Mouse (Mus musculus) megakaryocyte progenitor cell, adult 5-6 weeks (primary cell): ENCODE results near the gene Aplp2. TPM values are rescaled to one million over a fixed set of nuclear protein-coding genes. Genes with fewer than 3 reads are reported as not detected.

Experiments
- ATAC-seq: replicated peaks from 2 replicates; pipeline ENCODE4 v1.8.0; 2016; ENCODE audit warnings: mild to moderate bottlenecking, moderate TSS enrichment, inconsistent platforms; ENCODE audit not compliant: poor library complexity
- total RNA-seq, 2 experiments: library from RNA; stranded (forward) in 1 of 2; stranded (reverse) in 1 of 2; fragments of 157-497, 149-512 nt in 1 of 2; fragments of 200-1000 nt in 1 of 2; gene quantifications; 2 replicates each; pipeline versions ENCODE4 v1.2.3 to v1.2.4; 2015 to 2017

Aplp2 gene
- total RNA-seq, 2 experiments from 2014 or later = 36.9 to 54.0 TPM

- ATAC-seq = peak; percentile 66
These were observed 81.7 kb downstream of the Aplp2 start for GRCm38 (mm10) chr9:31129956-31130355.

GRCm38 (mm10) chr9:31127876-31128465, 83.6 kb downstream of the Aplp2 start:
- ATAC-seq = peak; percentile 52

- no peak for ATAC-seq
These were observed 85.5 kb downstream of the Aplp2 start for GRCm38 (mm10) chr9:31126079-31126478.

- ATAC-seq = no peak
These were observed 89.1 kb downstream of the Aplp2 start for GRCm38 (mm10) chr9:31122464-31123030.

DNA sequence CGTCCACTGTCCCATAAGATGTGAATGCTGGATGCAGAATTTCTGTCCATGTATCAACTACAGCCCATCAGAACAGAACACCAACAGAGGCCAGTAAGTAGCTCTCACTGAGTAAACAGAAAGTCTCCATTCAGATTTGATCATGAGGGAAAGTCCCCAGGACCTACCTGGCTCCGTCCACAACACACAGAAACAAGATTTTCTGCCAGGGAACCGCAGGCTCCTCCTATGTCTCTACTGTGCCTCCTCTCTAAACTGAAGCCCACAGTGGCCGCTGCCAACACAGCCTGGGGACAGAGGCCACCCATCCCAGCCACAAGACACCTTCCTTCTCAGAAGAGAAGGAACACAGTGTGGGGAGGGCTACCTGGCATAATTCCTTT, 91.1 kb downstream of the Aplp2 start:
- ATAC-seq = no peak

GRCm38 (mm10) chr9:31119882-31120532, 91.6 kb downstream of the Aplp2 start:
- ATAC-seq = no peak

- ATAC-seq = no peak
These were observed 92.2 kb downstream of the Aplp2 start for GRCm38 (mm10) chr9:31119405-31119804.

GRCm38 (mm10) chr9:31118520-31119298, 92.9 kb downstream of the Aplp2 start:
- peak; percentile 34; the same call in 1 of the 2 replicates for ATAC-seq

- no peak for ATAC-seq
These were observed 94.1 kb downstream of the Aplp2 start for GRCm38 (mm10) chr9:31117488-31117887.

GRCm38 (mm10) chr9:31117088-31117487, 94.5 kb downstream of the Aplp2 start:
- no peak for ATAC-seq

- no peak for ATAC-seq
These were observed 96.0 kb downstream of the Aplp2 start for GRCm38 (mm10) chr9:31115586-31115985.

GRCm38 (mm10) chr9:31108464-31108863, 103.2 kb downstream of the Aplp2 start:
- ATAC-seq = no peak

Other genes starting within 250 kb of the Aplp2 start
- gene Zbtb44, start 181.2 kb downstream of the Aplp2 start, total RNA-seq (2015) = 52.5 and 57.9 TPM in 2 replicates
- gene Zbtb44, start 181.2 kb downstream of the Aplp2 start, total RNA-seq (2017) = 27.0 and 27.4 TPM in 2 replicates
- 3.0 and 3.2 TPM in 2 replicates for gene St14, start 80.0 kb downstream of the Aplp2 start, total RNA-seq (2015)
- gene St14, start 80.0 kb downstream of the Aplp2 start, total RNA-seq (2017) = 8.0 and 15.9 TPM in 2 replicates
- 8.9 and 11.7 TPM in 2 replicates for gene Prdm10, start 68.7 kb upstream of the Aplp2 start, total RNA-seq (2015)
- gene Prdm10, start 68.7 kb upstream of the Aplp2 start, total RNA-seq (2017) = 9.2 and 10.6 TPM in 2 replicates
- gene Nfrkb, start 174.4 kb upstream of the Aplp2 start, total RNA-seq (2015) = 10.8 and 22.7 TPM in 2 replicates
- 18.5 and 24.5 TPM in 2 replicates for gene Nfrkb, start 174.4 kb upstream of the Aplp2 start, total RNA-seq (2017)